Mouse (Mus musculus) splenic B cell, adult 2 months (primary cell): ENCODE results near the gene Myo3a.
"Not testable (repeated sequence)": the region's sequence is repeated elsewhere in the genome, so short reads cannot be mapped to it uniquely, and the experiment has no call there.

ENCODE experiments used
- DNase-seq: peaks from one replicate; pipeline ENCODE4 v3.0.0-alpha.2; 2011; ENCODE audit warnings: low read depth, low spot score
- H3K27me3 ChIP-seq: 2 replicates; pipeline ENCODE4 v1.6.1; 2012; ENCODE audit warnings: mild to moderate bottlenecking, low read length, moderate library complexity, mixed read lengths; ENCODE audit not compliant: control insufficient read depth, poor library complexity, insufficient read depth, severe bottlenecking
- H3K36me3 ChIP-seq: 2 replicates; pipeline ENCODE4 v1.6.1; 2012; ENCODE audit warnings: mild to moderate bottlenecking, low read length, moderate library complexity, mixed read lengths; ENCODE audit not compliant: control insufficient read depth, poor library complexity, insufficient read depth, severe bottlenecking

Gene Myo3a

DNA sequence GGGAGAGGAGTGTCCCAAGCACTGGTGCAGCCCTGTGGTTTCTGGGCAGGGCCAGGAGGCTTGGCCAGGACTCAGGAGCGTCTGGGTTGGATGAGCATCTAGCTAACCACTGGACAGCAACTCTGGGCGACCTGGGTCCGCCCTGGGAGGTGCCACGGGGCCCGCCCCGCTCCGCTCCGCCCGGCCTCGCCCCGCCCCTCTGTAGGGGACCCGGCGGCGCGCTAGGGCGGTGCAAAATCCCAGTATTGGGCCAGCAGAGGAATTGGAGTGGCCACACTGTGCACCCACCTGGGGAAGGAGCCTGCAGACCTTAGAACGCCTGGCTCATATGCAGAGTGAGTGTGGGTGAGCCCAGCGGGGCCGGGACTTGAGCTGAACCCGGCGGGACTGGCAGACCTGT lies at the start of gene Myo3a:
TSS of gene Myo3a (plus strand) at position 196 of the 400 bp plus-strand sequence.
- no peaks in the 10 kb centered on the region for H3K27me3 ChIP-seq
- no peak for DNase-seq
- no peaks in the 10 kb centered on the region for H3K36me3 ChIP-seq

- Histone ChIP-seq H3K36me3 (no peaks in the 10 kb centered on the region), H3K27me3 (no peaks in the 10 kb centered on the region)
- no peak for DNase-seq
Measured at GRCm38 (mm10) chr2:22250462-22250861, 23.2 kb downstream of the Myo3a start.

- DNase-seq = no peak
- Histone ChIP-seq H3K27me3 (no peaks in the 10 kb centered on the region), H3K36me3 (no peaks in the 10 kb centered on the region)
Measured at GRCm38 (mm10) chr2:22251045-22251444, 23.7 kb downstream of the Myo3a start.

- Histone ChIP-seq H3K27me3 (no peaks in the 10 kb centered on the region), H3K36me3 (no peaks in the 10 kb centered on the region)
- no peak for DNase-seq
Measured at GRCm38 (mm10) chr2:22255600-22255999, 28.3 kb downstream of the Myo3a start.

GRCm38 (mm10) chr2:22271555-22271954 lies 44.3 kb downstream of the Myo3a start:
- Histone ChIP-seq H3K27me3 (no peaks in the 10 kb centered on the region), H3K36me3 (no peaks in the 10 kb centered on the region)
- no peak for DNase-seq

DNA sequence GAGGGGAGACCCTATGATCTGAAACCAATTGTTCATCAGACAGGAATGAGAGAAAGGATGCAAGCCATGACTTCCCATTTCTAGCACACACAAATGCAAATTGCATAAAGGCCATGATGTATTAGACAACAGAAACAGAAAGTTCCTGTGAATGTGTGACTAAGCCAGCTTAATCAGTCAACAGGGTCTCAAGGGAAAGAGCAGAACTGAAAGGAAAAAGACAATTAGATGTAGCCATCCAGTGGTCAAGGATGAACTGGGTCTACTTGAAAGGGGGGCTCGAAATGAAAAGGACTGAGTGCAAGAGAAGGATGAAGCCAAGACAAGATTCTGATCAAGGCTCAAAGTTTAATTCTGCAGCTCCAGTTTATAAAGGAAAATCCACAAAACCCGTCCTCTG lies 58.1 kb downstream of the Myo3a start:
- DNase-seq = no peak
- Histone ChIP-seq H3K36me3 (no peaks in the 10 kb centered on the region), H3K27me3 (no peaks in the 10 kb centered on the region)

DNA sequence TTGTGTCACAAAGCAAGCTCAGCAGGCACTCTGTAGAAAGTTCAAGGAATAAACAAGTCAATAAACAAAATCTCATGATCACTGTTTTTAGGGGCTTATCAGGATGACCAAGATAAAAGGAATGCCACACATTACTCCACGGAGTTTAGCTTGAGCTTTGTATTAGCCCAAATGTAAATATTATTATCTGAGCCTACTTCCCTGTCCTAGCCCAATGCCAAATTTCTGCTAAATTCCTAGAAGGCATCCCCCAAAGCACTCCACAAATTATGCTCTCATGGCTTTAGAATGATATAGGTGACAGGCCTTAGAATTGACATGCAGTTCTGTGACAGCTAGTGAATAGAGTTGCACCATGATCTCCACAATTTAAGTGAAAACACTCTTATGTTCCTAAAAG lies 58.5 kb downstream of the Myo3a start:
- H3K36me3 ChIP-seq = no peaks in the 10 kb centered on the region
- H3K27me3 ChIP-seq = no peaks in the 10 kb centered on the region
- DNase-seq = no peak

DNA sequence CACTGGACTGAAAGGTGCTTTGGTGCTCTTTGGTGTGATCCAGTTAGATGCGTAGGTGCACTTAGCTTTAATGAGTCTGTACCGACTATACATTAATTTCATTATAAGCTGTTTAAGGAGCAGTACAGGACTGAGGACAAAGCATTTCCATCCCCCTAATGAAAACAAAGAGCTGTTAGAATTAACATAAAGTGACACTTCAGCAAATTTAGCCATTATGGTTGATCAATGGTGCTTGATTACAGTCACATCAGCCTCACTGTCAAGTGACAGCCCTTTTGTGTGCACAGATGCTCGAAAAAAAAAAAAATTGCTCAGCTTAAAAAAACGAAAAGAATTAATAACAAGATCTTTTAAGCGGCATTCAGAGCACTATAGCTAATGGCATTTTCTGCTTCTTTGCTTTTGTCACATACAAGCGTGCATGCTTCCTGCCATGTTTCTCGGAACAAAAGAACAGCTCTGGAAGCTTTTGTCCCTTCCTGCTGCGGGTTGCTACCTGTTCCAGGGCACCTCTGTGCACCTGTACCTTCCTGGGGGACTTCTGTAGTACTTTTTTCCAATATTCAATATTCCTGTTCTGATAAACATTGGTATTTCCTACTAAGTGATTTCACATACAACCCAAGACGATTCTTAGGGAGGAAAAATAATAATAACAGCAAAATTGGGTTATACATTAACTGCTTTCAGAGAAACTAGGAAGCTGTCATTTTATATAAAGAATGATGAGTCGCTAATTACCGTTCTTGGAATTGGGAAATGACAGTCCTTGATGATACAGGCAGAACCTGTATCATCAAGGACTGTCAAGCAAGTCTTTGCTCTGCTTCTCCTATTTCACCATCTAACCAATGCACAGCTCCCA lies 66.5 kb downstream of the Myo3a start:
- Histone ChIP-seq H3K36me3 (no peaks in the 10 kb centered on the region), H3K27me3 (no peaks in the 10 kb centered on the region)
- DNase-seq = no peak

DNA sequence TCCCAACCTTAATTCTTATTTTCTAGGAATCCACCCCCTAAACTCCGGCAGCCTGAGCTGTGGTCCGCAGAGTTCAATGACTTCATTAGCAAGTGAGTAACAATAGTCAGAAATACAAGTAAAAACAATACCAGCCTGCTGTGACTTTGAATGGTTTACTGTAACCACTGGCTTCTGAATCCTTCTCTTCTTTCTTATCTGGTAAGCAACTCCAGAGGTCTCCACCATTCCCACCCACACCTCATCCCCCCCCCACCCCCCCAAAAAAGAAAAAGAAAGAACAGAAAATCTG lies 67.1 kb downstream of the Myo3a start:
- Histone ChIP-seq H3K36me3 (no peaks in the 10 kb centered on the region), H3K27me3 (no peaks in the 10 kb centered on the region)
- DNase-seq = no peak

GRCm38 (mm10) chr2:22297913-22298312 lies 70.6 kb downstream of the Myo3a start:
- H3K27me3 ChIP-seq = no peaks in the 10 kb centered on the region
- H3K36me3 ChIP-seq = no peaks in the 10 kb centered on the region
- no peak for DNase-seq

GRCm38 (mm10) chr2:22338269-22338857 lies 111.1 kb downstream of the Myo3a start:
- DNase-seq = no peak
- H3K27me3 ChIP-seq = no peaks in the 10 kb centered on the region
- H3K36me3 ChIP-seq = no peaks in the 10 kb centered on the region

DNA sequence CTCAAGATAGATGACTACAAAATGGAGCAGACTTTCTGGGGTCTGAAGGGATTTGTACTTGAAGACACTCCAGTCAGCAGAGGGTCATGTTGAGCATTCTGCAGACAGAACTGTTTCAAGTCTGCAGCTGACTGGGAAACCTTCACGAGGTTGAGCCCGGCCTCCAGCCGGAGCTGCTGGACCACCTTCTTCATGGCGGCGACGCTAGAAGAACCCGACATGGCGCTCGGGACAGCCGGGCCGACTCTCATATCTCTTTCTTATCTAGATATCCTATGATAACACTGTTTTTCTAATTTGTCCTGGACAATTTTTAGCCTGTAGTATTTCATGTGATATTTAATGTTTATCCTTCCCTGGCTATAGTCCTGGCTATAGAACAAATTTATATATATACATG lies 183.2 kb downstream of the Myo3a start:
- not testable (repeated sequence) for H3K36me3 ChIP-seq, H3K27me3 ChIP-seq, DNase-seq

GRCm38 (mm10) chr2:22548421-22548820 lies 321.1 kb downstream of the Myo3a start:
- H3K27me3 ChIP-seq = no peaks in the 10 kb centered on the region
- DNase-seq = no peak
- no peaks in the 10 kb centered on the region for H3K36me3 ChIP-seq

DNA sequence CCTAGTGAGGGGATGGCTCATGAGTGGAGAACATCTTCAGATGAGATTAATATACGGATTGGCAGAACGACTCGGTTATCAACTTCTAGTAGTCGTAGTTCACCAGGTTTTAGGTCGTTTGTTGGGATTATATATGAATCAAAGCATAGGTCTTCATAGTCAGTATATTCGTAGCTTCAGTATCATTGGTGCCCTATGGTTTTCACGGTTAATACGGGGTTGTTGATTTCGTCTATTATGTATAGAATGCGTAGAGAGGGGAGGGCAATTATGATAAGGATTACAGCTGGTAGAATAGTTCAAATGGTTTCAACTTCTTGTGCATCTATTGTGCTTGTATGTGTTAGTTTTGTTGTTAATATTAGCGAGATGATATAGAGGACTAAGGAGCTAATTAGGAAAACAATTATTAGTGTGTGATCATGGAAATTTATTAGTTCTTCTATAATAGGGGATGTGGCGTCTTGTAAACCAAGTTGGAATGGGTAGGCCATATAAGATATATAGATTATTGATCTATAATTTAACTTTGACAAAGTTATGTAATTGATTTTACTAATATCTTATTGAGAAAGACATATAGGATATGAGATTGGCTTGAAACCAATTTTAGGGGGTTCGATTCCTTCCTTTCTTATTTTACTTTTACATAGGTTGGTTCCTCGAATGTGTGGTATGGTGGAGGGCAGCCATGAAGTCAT lies 360.3 kb downstream of the Myo3a start:
- H3K27me3 ChIP-seq, H3K36me3 ChIP-seq: not testable (repeated sequence)
- DNase-seq = peak; percentile 1

DNA sequence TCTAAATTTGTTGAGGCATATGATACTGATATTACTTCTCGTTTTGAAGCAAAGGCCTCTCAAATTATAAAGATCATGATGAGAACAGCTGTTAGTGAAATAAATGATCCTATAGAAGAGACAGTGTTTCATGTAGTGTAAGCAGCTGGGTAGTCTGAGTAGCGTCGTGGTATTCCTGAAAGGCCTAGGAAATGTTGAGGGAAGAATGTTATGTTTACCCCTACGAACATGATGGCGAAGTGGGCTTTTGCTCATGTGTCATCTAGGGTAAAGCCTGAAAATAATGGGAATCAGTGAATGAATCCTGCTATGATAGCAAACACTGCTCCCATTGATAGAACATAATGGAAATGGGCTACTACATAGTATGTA lies 360.9 kb downstream of the Myo3a start:
- peak; percentile 31 for DNase-seq
- H3K27me3 ChIP-seq, H3K36me3 ChIP-seq: not testable (repeated sequence)
